8 mouse cellular contexts compared by ENCODE assay signal in the genomic region with DNA sequence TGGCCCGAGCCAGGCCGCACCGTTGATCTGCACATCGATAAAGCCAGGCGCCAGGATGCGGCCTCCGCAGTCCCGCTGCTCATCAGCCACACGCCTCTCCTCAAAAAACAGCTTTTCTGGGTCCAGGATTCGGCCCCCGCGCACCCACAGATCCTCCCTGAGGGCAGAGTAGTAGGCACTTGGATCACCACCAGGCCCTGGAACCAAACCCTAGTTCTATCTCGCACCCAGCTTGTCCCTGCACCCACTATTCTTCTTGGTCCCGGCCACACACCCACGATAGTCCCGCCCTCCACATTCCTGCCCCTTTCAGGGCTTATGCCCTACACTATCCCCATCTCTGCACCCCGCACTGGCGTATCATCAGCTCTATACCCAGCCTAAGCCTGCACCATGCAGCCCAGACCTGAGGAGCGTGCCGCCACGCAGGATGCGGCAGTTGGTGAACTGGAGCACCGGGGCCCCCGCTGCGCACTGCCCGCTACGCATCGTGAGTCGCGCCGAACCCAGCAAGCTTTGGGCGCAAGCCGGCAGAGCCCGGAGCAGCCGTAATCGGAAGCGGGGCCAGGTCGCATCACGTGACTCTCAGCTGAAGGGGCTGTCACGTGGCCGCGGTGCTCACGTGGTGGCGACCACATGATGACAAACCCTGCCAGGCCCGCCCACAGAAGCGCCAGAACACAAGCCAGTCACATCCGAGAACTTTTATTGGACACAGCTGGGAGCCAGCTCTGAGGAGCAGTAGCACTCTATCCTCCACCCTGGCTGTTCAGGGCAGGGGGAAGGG. TPM values are rescaled to one million over a fixed set of nuclear protein-coding genes. Genes with fewer than 3 reads are reported as not detected.
DNase-seq lines count a peak whose midpoint lies in the region; ATAC-seq and TF ChIP-seq lines count a peak whose summit lies in the region.

Gene Amdhd2, minus strand, starts transcription at position 591 of the 787 bp plus-strand sequence.

- H3K27me3 ChIP-seq in ES-Bruce4 (ENCODE audit: control insufficient read depth, insufficient read depth, low read length, poor library complexity, severe bottlenecking): no peaks in the 10 kb centered on the region
- no peaks in the 10 kb centered on the region for H3K27me3 ChIP-seq in forebrain, embryonic 13.5 days
- H3K27me3 ChIP-seq in liver, postnatal 0 days (ENCODE audit: insufficient read depth, low read length): no peaks in the 10 kb centered on the region
- no peaks in the 10 kb centered on the region for H3K27me3 ChIP-seq in neural tube, embryonic 14.5 days (ENCODE audit: control insufficient read depth, insufficient read depth, low read length)

- no peaks in the 10 kb centered on the region for H3K9me3 ChIP-seq in ES-Bruce4 (replicated peaks; ENCODE audit: control insufficient read depth, insufficient read depth, low read length, poor library complexity, severe bottlenecking)
- H3K9me3 ChIP-seq in forebrain, embryonic 13.5 days (replicated peaks): no peaks in the 10 kb centered on the region
- no peaks in the 10 kb centered on the region for H3K9me3 ChIP-seq in liver, postnatal 0 days (ENCODE audit: low read length)
- H3K9me3 ChIP-seq in neural tube, embryonic 14.5 days (ENCODE audit: control insufficient read depth, low read length): no peaks in the 10 kb centered on the region

- DNase-seq in heart, postnatal 10 days: peak; percentile 97 to 99
- DNase-seq in large intestine, adult 2 months (ENCODE audit: low read depth, low spot score): peak; percentile 73
- peak; percentile 97 for DNase-seq in liver, postnatal 0 days
- DNase-seq in testis, postnatal 10 days (ENCODE audit: low spot score): peak; percentile 98

- peaks cover 4% of the 10 kb centered on the region for H3K4me1 ChIP-seq in ES-Bruce4 (ENCODE audit: control insufficient read depth, insufficient read depth, low read length)
- peaks cover 28% of the 10 kb centered on the region for H3K4me1 ChIP-seq in forebrain, embryonic 13.5 days
- peaks cover 38% of the 10 kb centered on the region for H3K4me1 ChIP-seq in liver, postnatal 0 days (ENCODE audit: insufficient read depth)
- peaks cover 19% of the 10 kb centered on the region for H3K4me1 ChIP-seq in neural tube, embryonic 14.5 days (ENCODE audit: control insufficient read depth, insufficient read depth, low read length)

- peak within 1 kb of the TSS; percentile 95 for H3K4me3 ChIP-seq in ES-Bruce4 (ENCODE audit: low read depth, low read length)
- peak within 1 kb of the TSS; percentile 80 for H3K4me3 ChIP-seq in forebrain, embryonic 13.5 days
- H3K4me3 ChIP-seq in liver, postnatal 0 days (ENCODE audit: low read depth, low read length): peak within 1 kb of the TSS; percentile 59
- peak within 1 kb of the TSS; percentile 79 for H3K4me3 ChIP-seq in neural tube, embryonic 14.5 days (ENCODE audit: low read depth, low read length)

- ATAC-seq in cerebellum, adult (ENCODE audit: insufficient number of reproducible peaks, low FRiP score, low TSS enrichment): peak; percentile 62
- peak; percentile 93 for ATAC-seq in forebrain, embryonic 13.5 days
- peak; percentile 82 for ATAC-seq in liver, postnatal 0 days
- peak; percentile 91 for ATAC-seq in neural tube, embryonic 14.5 days (ENCODE audit: low read depth)

- TF ChIP-seq EP300 in ES-Bruce4 (IDR thresholded peaks at IDR 0.05; ENCODE audit: insufficient read depth, low read depth, low read length): peak; percentile 84
- TF ChIP-seq EP300 in liver, postnatal 0 days (IDR thresholded peaks at IDR 0.05; ENCODE audit: low read depth): peak; percentile 67; the same call in 1 of the 2 replicates

- peaks cover 13% of the 10 kb centered on the region for H3K36me3 ChIP-seq in ES-Bruce4 (ENCODE audit: control insufficient read depth, insufficient read depth, low read length, poor library complexity, severe bottlenecking)
- H3K36me3 ChIP-seq in forebrain, embryonic 13.5 days (ENCODE audit: poor library complexity, severe bottlenecking): peaks cover 30% of the 10 kb centered on the region
- H3K36me3 ChIP-seq in liver, postnatal 0 days (replicated peaks; ENCODE audit: insufficient read depth, low read length): peaks cover 23% of the 10 kb centered on the region
- peaks cover 15% of the 10 kb centered on the region for H3K36me3 ChIP-seq in neural tube, embryonic 14.5 days (ENCODE audit: control insufficient read depth, insufficient read depth, low read length)

- peak within 1 kb of the TSS; percentile 84 for H3K4me2 ChIP-seq in forebrain, embryonic 13.5 days
- peak within 1 kb of the TSS; percentile 92 for H3K4me2 ChIP-seq in liver, postnatal 0 days (ENCODE audit: low read depth, low read length)
- peak within 1 kb of the TSS; percentile 98 for H3K4me2 ChIP-seq in neural tube, embryonic 14.5 days (ENCODE audit: low read depth, low read length)

- 1% methylated on average over 47 of the region's 47 CpGs for WGBS in forebrain, embryonic 13.5 days
- under 1% methylated on average over 47 of the region's 47 CpGs for WGBS in large intestine, adult 2 months
- 1% methylated on average over 47 of the region's 47 CpGs for WGBS in liver, postnatal 0 days (ENCODE audit: insufficient replicate concordance)
- WGBS in neural tube, embryonic 14.5 days: 1% methylated on average over 47 of the region's 47 CpGs

- H3K27ac ChIP-seq in ES-Bruce4 (ENCODE audit: insufficient read depth, low read length): peak within 1 kb of the TSS; percentile 48; the same call in 1 of the 2 replicates
- peak within 1 kb of the TSS; percentile 80 for H3K27ac ChIP-seq in forebrain, embryonic 13.5 days
- peak within 1 kb of the TSS; percentile 86 for H3K27ac ChIP-seq in liver, postnatal 0 days (ENCODE audit: low read depth)
- peak within 1 kb of the TSS; percentile 79 for H3K27ac ChIP-seq in neural tube, embryonic 14.5 days (ENCODE audit: low read depth, low read length)

- TF ChIP-seq POLR2A in ES-Bruce4 (IDR thresholded peaks at IDR 0.05; ENCODE audit: insufficient read depth, low read length): peak; percentile 14

- peak within 1 kb of the TSS; percentile 64 for H3K9ac ChIP-seq in ES-Bruce4 (ENCODE audit: low read depth, poor library complexity, severe bottlenecking)
- H3K9ac ChIP-seq in forebrain, embryonic 13.5 days: peak within 1 kb of the TSS; percentile 74
- peak within 1 kb of the TSS; percentile 73 for H3K9ac ChIP-seq in liver, postnatal 0 days (replicated peaks)
- peak within 1 kb of the TSS; percentile 80 for H3K9ac ChIP-seq in neural tube, embryonic 14.5 days (replicated peaks; ENCODE audit: low read depth, low read length)

- no peak for TF ChIP-seq CTCF in ES-Bruce4 (IDR thresholded peaks at IDR 0.05; ENCODE audit: low read depth, low read length)
- TF ChIP-seq CTCF in liver, postnatal 0 days (IDR thresholded peaks at IDR 0.05; ENCODE audit: low read depth): no peak

- intact Hi-C loops in heart, postnatal 10 days (cut with DNase I): no loop called here

RNA-seq across cellular contexts. Expression of gene Amdhd2, which starts in this region (rescaled TPM):
- polyA plus RNA-seq in ES-Bruce4 (2011; ENCODE audit: insufficient read depth, insufficient read length, low read depth, missing spikeins): 25.3 and 30.4 TPM in 2 replicates
- polyA plus RNA-seq in forebrain, embryonic 13.5 days (2015; fragmentation: Nextera tagmentation; extraction: Ambion mirVana): 30.1 and 31.8 TPM in 2 replicates
- 10 to 100 TPM; 20.7 to 22.8 TPM for total RNA-seq in heart, postnatal 10 days (2021)
- 87.2 and 105 TPM in 2 replicates for polyA plus RNA-seq in large intestine, adult 2 months (2012; rRNA removed)
- polyA plus RNA-seq in liver, postnatal 0 days (2015; fragmentation: Nextera tagmentation; extraction: Ambion mirVana): 18.5 and 20.0 TPM in 2 replicates
- 28.8 and 31.6 TPM in 2 replicates for polyA plus RNA-seq in neural tube, embryonic 14.5 days (2014; fragmentation: Nextera tagmentation; extraction: Ambion mirVana)

Comparison
In these comparisons a context has a peak if more than half of its experiments do, and no peak if none do; other contexts are left out.
1. Peak in every context shown above with its lines: DNase-seq, ATAC-seq, H3K4me3 ChIP-seq and H3K27ac ChIP-seq.